Mouse (Mus musculus): ENCODE measurements around the gene Gpam. TPM values are rescaled to one million over a fixed set of nuclear protein-coding genes. Genes with fewer than 3 reads are reported as not detected.
A peak's percentile ranks its signal among the peaks of the same experiment; 100 is the strongest.

The Gpam gene
- polyA plus RNA-seq, 1 experiment from 2014 or later, result 26.9 TPM

DNA sequence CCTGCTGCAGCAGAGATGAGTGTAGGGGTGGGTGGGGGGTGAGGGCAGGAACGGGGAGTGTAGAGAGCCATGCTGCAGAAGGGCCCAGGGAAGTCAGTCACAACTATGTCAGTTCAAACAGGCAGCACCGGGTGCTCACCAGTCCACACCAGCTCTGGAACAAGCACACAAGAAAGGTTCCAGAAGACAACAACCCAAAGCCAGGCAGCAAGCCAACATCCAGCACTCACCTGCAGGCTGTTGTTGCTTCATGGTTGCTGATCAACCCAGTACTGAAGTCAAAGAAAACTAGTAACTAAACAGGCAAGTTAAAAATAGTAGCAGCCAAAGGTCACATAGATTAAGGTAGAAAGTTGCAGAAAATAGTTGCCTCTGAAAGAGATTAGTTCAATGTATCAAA is 7.5 kb downstream of the Gpam start:
- ATAC-seq, result no peak
- H3K36me3 ChIP-seq, result no peaks in the 10 kb centered on the region
- H3K4me2 ChIP-seq, result no peak overlapping the region
- no peak overlapping the region for H3K27ac ChIP-seq
- H3K9me3 ChIP-seq (replicated peaks), result no peaks in the 10 kb centered on the region
- no peak overlapping the region for H3K9ac ChIP-seq
- 21% methylated on average over 2 of the region's 2 CpGs for WGBS (ENCODE audit: insufficient replicate concordance)
- H3K4me1 ChIP-seq, result peaks cover 13% of the 10 kb centered on the region; the same call in 1 of the 2 replicates
- H3K4me3 ChIP-seq, result no peak overlapping the region
- H3K27me3 ChIP-seq (replicated peaks), result no peaks in the 10 kb centered on the region

DNA sequence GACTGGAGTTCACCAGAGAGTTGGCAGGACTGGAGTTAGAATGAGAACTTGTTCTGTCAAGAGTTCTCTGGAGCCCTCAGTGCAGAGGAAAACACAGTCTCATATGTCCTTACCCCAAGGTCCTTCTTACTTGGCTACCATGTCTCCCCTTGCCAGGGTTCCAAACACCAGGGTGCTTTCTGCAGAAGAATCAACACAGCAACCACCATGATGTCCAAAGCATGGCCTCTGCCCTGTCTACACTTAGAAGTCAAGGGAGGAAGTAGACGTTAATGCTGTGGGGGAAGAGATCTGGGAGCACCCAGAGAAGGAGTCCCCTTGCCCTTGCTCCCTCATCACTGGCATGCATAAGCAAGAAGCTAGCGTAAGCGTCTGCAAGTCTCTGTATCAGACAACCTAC is 9.0 kb downstream of the Gpam start:
- Histone ChIP-seq H3K27me3 (replicated peaks) (no peaks in the 10 kb centered on the region), H3K9ac (no peak overlapping the region), H3K4me1 (peaks cover 13% of the 10 kb centered on the region; the same call in 1 of the 2 replicates), H3K27ac (no peak overlapping the region), H3K9me3 (replicated peaks) (no peaks in the 10 kb centered on the region), H3K4me2 (no peak overlapping the region), H3K4me3 (no peak overlapping the region), H3K36me3 (no peaks in the 10 kb centered on the region)
- WGBS (ENCODE audit: insufficient replicate concordance), result 64% methylated on average over 3 of the region's 3 CpGs
- no peak for ATAC-seq

DNA sequence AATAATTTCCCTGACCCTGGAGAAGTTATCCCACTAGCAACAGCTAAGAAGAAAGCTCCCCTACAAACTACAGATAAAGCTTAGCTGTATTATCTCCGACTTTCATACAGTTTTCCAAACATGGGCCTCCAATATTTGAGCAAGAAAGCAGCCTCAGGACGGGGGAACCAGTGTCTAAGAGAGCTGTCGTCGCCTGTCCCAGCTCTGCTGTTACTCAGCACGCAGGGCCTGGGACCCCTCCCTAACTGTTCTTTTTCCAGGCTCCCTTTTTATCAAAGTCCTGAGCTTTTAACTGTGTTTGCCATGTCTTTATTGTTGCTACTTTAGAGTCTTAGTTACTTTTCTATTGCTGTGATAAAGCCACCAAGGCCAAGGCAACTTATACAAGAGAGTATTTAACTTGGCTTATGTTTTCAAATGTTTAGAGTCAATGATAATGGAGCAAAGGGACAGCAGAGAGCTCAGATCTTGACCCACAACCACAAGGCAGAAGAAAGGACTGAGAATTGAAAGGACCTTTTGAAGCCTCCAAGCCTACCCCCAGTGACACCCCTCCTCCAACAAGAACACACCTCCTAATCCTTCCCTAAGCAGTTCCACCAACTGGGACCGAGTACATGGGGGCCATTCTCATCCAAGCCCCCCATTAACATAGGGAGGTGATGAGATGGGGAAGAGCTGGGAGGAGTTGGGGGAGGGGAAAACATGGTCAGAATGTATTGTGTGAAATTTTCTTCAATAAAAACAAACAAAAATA is 9.8 kb downstream of the Gpam start:
- no peak overlapping the region for H3K4me3 ChIP-seq
- WGBS (ENCODE audit: insufficient replicate concordance), result 45% methylated on average over 6 of the region's 6 CpGs
- ATAC-seq, result no peak
- H3K36me3 ChIP-seq, result no peaks in the 10 kb centered on the region
- no peak overlapping the region for H3K9ac ChIP-seq
- H3K4me1 ChIP-seq, result peaks cover 8% of the 10 kb centered on the region; the same call in 1 of the 2 replicates
- H3K4me2 ChIP-seq, result no peak overlapping the region
- H3K9me3 ChIP-seq (replicated peaks), result no peaks in the 10 kb centered on the region
- no peak overlapping the region for H3K27ac ChIP-seq
- H3K27me3 ChIP-seq (replicated peaks), result no peaks in the 10 kb centered on the region

DNA sequence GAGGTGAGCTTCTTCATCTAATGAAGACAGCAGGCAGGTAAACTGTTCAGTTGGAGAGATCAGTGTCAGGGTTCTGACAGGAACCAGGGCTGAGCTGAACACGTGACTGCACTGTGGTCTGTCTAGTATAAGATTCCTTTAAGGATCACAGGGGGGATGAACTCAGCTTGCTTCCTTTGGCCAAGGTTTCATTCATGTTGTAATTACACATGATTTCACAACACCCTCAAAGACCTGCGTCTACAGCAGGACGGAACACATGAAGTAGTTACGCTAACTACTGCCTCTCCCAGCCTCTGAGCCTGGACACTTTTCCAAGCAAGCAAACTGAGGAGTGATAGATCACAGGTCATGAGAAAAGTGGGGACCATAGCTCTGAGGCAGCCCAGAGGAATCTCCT is 11.5 kb downstream of the Gpam start:
- Histone ChIP-seq H3K27me3 (replicated peaks) (no peaks in the 10 kb centered on the region), H3K36me3 (no peaks in the 10 kb centered on the region), H3K9me3 (replicated peaks) (no peaks in the 10 kb centered on the region), H3K4me1 (peaks cover 3% of the 10 kb centered on the region; the same call in 1 of the 2 replicates), H3K27ac (no peak overlapping the region), H3K4me3 (no peak overlapping the region), H3K9ac (no peak overlapping the region), H3K4me2 (no peak overlapping the region)
- 74% methylated on average over 4 of the region's 4 CpGs for WGBS (ENCODE audit: insufficient replicate concordance)
- ATAC-seq, result no peak

DNA sequence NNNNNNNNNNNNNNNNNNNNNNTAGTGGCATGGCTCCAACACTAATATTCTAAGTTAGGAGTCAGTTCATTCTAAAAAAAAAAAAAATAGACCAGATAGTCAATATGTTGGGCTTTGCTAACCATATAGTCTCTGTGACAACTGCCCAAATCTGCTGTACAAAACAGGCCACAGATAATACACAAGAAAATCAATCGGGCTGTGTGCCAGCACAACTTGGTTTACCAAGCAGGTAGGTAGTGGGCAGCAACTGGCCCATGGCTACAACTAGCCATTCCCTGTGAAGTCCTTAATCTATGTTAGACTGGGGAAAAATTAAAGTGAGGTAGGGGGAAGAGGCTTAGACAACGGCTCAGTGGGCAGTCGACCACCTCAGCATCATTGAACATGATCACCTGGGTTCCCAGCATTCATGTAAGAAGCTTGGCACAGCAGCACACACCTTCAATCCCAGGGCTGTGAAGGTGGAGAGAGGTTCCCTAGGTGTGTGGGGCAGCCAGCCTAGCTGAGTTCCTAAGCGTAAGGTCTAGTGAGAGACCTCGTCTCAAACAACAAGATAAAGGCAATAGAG is 12.1 kb downstream of the Gpam start:
- Histone ChIP-seq H3K36me3 (no peaks in the 10 kb centered on the region), H3K9ac (no peak overlapping the region), H3K4me1 (0 out of 2 replicates have a peak, but pooled peaks cover 3% of the 10 kb centered on the region), H3K27me3 (replicated peaks) (no peaks in the 10 kb centered on the region), H3K27ac (no peak overlapping the region), H3K4me2 (no peak overlapping the region), H3K9me3 (replicated peaks) (no peaks in the 10 kb centered on the region), H3K4me3 (no peak overlapping the region)
- WGBS (ENCODE audit: insufficient replicate concordance), result 67% methylated on average over 5 of the region's 5 CpGs
- no peak for ATAC-seq

DNA sequence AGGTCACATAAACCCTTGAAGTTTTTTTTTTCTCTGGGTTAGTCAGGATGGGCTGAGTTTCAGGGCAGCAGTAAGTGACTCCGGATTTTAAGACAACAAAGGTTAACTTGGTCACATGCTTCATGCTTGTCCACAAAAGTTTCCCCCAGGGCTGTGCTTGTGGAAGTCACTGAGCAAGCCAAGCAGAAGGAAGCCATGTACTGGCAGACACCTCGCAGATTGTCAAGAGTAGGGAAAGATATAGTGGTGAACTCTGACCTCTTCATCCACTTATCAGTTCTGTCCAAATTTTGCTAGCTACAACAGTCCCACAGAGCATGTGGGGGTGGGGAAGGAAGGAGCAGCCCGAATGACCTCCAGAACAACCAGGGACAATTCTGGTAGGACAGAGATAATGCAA is 19.1 kb downstream of the Gpam start:
- H3K27ac ChIP-seq, result no peak overlapping the region
- H3K36me3 ChIP-seq, result no peaks in the 10 kb centered on the region
- peaks cover 16% of the 10 kb centered on the region; the same call in 1 of the 2 replicates for H3K27me3 ChIP-seq (replicated peaks)
- H3K9me3 ChIP-seq (replicated peaks), result no peaks in the 10 kb centered on the region
- no peak overlapping the region for H3K4me3 ChIP-seq
- ATAC-seq, result no peak
- H3K9ac ChIP-seq, result no peak overlapping the region
- no peak overlapping the region for H3K4me2 ChIP-seq
- H3K4me1 ChIP-seq, result peaks cover 7% of the 10 kb centered on the region; the same call in 1 of the 2 replicates
- 25% methylated on average over 3 of the region's 3 CpGs for WGBS (ENCODE audit: insufficient replicate concordance)

DNA sequence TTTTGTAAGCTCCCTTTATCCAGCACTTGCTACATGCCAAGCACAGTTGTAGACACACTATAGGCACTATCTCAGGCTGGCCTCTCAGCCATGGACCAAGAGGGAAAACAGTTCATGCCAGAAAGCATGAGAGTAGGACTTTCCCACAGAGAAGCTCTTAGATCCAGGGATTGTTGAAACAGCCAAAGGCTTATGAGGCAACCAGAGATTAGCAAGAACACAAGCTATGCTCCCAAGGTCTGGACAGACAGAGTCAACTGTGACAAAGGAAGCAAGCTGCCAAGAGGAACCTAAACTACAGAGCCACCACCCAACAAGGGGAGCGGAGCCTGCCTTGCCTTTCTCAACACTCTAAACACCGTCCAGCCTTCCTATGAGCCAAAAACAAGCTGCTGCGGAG is 21.1 kb downstream of the Gpam start:
- H3K27me3 ChIP-seq (replicated peaks), result peaks cover 17% of the 10 kb centered on the region; the same call in 1 of the 2 replicates
- H3K9me3 ChIP-seq (replicated peaks), result no peaks in the 10 kb centered on the region
- no peak overlapping the region for H3K9ac ChIP-seq
- H3K36me3 ChIP-seq, result no peaks in the 10 kb centered on the region
- no peak overlapping the region for H3K27ac ChIP-seq
- 81% methylated on average over 3 of the region's 3 CpGs for WGBS (ENCODE audit: insufficient replicate concordance)
- H3K4me1 ChIP-seq, result peaks cover 7% of the 10 kb centered on the region; the same call in 1 of the 2 replicates
- ATAC-seq, result no peak
- H3K4me3 ChIP-seq, result no peak overlapping the region
- H3K4me2 ChIP-seq, result no peak overlapping the region

DNA sequence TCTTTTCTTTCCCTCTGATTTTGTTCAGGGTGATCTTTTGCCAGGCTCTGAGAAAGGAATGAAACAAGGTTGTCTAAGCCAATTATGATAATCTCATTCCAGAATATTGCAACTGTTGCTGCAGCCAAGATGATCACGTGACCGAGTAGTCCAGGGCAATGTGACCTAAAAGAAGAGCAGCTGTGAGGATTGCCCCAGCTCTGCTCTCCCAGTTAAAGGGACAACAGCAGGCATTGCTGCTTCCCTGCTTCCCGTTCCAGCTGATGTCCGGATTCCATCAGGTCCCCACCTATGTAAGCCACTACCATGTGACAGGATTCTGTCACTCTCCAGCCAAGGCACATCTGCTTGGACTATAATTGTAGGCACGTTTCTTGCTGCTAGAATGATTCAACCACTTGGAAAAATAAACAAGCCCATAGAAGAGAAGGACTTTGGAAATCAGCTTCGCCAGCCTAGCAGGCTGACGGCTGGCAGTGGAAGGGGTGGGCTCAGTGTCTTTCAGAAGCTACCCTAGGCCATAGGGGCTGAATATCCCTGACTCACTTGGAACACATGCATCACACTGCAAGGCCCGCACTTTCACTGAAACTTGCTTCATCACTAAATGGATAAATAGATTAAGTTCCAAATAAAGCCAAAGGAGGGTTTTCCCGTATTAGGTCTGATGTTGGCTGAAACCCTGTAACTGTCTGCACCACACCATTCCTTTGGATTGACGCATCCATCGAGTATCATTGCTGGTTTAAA is 23.8 kb downstream of the Gpam start:
- H3K9ac ChIP-seq, result no peak overlapping the region
- WGBS (ENCODE audit: insufficient replicate concordance), result 57% methylated on average over 11 of the region's 11 CpGs
- H3K4me3 ChIP-seq, result no peak overlapping the region
- peaks cover 25% of the 10 kb centered on the region for H3K4me1 ChIP-seq
- peaks cover 6% of the 10 kb centered on the region; the same call in 1 of the 2 replicates for H3K27me3 ChIP-seq (replicated peaks)
- H3K27ac ChIP-seq, result no peak overlapping the region
- no peaks in the 10 kb centered on the region for H3K36me3 ChIP-seq
- H3K9me3 ChIP-seq (replicated peaks), result no peaks in the 10 kb centered on the region
- no peak for ATAC-seq
- no peak overlapping the region for H3K4me2 ChIP-seq

DNA sequence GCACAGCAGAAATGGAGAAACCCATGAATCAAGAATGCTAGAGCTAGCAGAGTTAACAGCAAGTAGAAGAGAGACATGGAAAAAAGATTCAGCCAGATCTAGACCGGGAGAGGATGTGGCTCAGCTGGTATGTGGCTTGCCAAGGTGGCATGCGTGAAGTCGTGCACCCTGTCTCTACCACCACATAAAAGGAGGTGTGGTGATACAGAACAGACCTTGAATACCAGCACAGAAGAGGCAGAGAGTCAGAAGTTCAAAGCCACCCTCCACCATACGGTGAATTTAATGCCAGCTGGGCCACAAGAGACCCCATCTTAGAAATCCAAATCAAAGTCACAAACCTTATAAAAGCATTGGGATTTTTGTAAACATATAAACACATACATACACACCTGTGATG is 25.4 kb downstream of the Gpam start:
- 67% methylated on average over 4 of the region's 4 CpGs for WGBS (ENCODE audit: insufficient replicate concordance)
- peaks cover 6% of the 10 kb centered on the region; the same call in 1 of the 2 replicates for H3K27me3 ChIP-seq (replicated peaks)
- H3K9ac ChIP-seq, result no peak overlapping the region
- no peaks in the 10 kb centered on the region for H3K9me3 ChIP-seq (replicated peaks)
- H3K36me3 ChIP-seq, result peaks cover 1% of the 10 kb centered on the region; the same call in 1 of the 2 replicates
- H3K4me2 ChIP-seq, result no peak overlapping the region
- no peak overlapping the region for H3K27ac ChIP-seq
- no peak overlapping the region for H3K4me3 ChIP-seq
- peaks cover 32% of the 10 kb centered on the region for H3K4me1 ChIP-seq
- no peak for ATAC-seq

DNA sequence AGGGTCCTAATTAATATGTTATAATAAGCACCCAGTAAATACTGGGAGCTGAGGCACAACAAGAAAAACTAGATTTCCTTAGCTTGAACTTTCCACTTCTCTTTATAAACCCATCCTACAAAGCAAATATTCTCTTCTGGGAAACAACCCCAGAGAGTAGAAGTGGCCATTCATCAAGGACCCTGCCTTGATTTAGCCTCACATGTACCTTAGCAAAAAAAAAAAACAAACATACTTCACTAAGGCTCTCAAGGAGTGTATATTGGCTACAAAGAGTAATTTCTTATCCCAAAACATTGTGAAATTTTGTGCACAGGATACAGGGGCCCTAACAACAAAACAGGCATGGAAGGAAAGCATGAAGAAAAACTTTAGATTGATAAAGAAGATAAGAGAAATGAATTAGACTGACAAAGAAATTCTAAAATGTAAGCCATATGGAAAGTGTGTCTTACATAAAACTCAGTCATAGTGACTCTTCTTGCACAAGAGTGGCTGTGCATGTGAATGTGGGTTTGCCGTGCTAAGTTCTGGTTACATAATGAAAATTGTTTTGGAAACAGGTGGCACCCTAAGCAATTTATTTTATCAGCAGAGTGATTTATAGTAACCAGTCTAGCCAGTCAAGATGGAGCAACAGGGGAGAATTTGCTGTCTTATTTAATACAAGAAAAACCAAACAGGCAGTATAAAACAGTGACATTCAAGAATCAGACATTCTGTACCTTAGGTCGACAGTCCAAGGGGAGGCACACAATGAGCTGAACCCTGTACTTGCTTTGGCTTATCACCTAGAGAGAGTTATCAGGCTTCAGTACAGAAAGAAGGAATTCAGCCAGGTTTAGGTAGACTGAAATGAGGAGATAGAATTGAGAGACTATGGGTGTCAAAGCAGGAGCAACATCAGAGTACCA is 26.6 kb downstream of the Gpam start:
- Histone ChIP-seq H3K27me3 (replicated peaks) (peaks cover 6% of the 10 kb centered on the region; the same call in 1 of the 2 replicates), H3K9ac (peak overlapping the region; percentile 82), H3K4me3 (peak overlapping the region; percentile 77), H3K4me2 (peak overlapping the region; percentile 97), H3K36me3 (peaks cover 11% of the 10 kb centered on the region), H3K9me3 (replicated peaks) (no peaks in the 10 kb centered on the region), H3K4me1 (peaks cover 32% of the 10 kb centered on the region), H3K27ac (no peak overlapping the region)
- WGBS (ENCODE audit: insufficient replicate concordance), result 68% methylated on average over 2 of the region's 2 CpGs
- no peak for ATAC-seq
